Mouse (Mus musculus): Measurements from ENCODE around the gene Ifnz.
"Not testable (repeated sequence)": the region's sequence is repeated elsewhere in the genome, so short reads cannot be mapped to it uniquely, and the experiment has no call there.

GRCm38 (mm10) chr4:88757628-88758031 lies 24.3 kb upstream of the Ifnz start:
- not testable (repeated sequence) for TF ChIP-seq CTCF (conservative IDR thresholded peaks at IDR 0.05; ENCODE audit: low read length); NANOG (IDR thresholded peaks at IDR 0.05; ENCODE audit: borderline replicate concordance, low read length); POU5F1 (IDR thresholded peaks at IDR 0.05; ENCODE audit: borderline replicate concordance, low read length)

All from E14TG2a.4 (cell line).